Mouse (Mus musculus): ENCODE measurements around the gene Sf3a3. TPM values are rescaled to one million over a fixed set of nuclear protein-coding genes. Genes with fewer than 3 reads are reported as not detected.
A peak's percentile ranks its signal among the peaks of the same experiment; 100 is the strongest.

Gene Sf3a3
- polyA plus RNA-seq, 1 experiment from 2014 or later, result 110 TPM

GRCm38 (mm10) chr4:124738783-124739182, 24.2 kb downstream of the Sf3a3 start:
- H3K27ac ChIP-seq (replicated peaks; ENCODE audit: low read depth, low read length), result no peak overlapping the region
- 67% methylated on average over 1 of the region's 1 CpGs for WGBS
- peaks cover 1% of the 10 kb centered on the region; the same call in 1 of the 2 replicates for H3K36me3 ChIP-seq (ENCODE audit: control insufficient read depth, insufficient read depth, low read length)
- no peak overlapping the region for H3K9ac ChIP-seq (ENCODE audit: low read depth, low read length)
- ATAC-seq (ENCODE audit: low read depth), result no peak
- no peak for DNase-seq (ENCODE audit: low spot score)
- no peaks in the 10 kb centered on the region for H3K9me3 ChIP-seq (ENCODE audit: control insufficient read depth, low read length)
- H3K4me3 ChIP-seq (ENCODE audit: low read depth, low read length), result no peak overlapping the region
- H3K4me2 ChIP-seq (ENCODE audit: low read depth, low read length), result no peak overlapping the region
- peaks cover 5% of the 10 kb centered on the region for H3K4me1 ChIP-seq (ENCODE audit: control insufficient read depth, insufficient read depth, low read length)
- no peaks in the 10 kb centered on the region for H3K27me3 ChIP-seq (replicated peaks; ENCODE audit: control insufficient read depth, insufficient read depth, low read length)

GRCm38 (mm10) chr4:124741376-124742343, 27.1 kb downstream of the Sf3a3 start, which contains the start of gene Inpp5b:
Gene Inpp5b (plus strand): TSS chr4:124741850.
- Histone ChIP-seq H3K4me3 (ENCODE audit: low read depth, low read length) (peak within 1 kb of the TSS; percentile 60), H3K27ac (replicated peaks; ENCODE audit: low read depth, low read length) (no peak within 1 kb of the TSS; the same call in 1 of the 2 replicates), H3K4me2 (ENCODE audit: low read depth, low read length) (peak within 1 kb of the TSS; percentile 69), H3K9me3 (ENCODE audit: control insufficient read depth, low read length) (no peaks in the 10 kb centered on the region), H3K36me3 (ENCODE audit: control insufficient read depth, insufficient read depth, low read length) (0 out of 2 replicates have a peak, but pooled peaks cover 7% of the 10 kb centered on the region), H3K9ac (ENCODE audit: low read depth, low read length) (peak within 1 kb of the TSS; percentile 66), H3K4me1 (ENCODE audit: control insufficient read depth, insufficient read depth, low read length) (peaks cover 5% of the 10 kb centered on the region), H3K27me3 (replicated peaks; ENCODE audit: control insufficient read depth, insufficient read depth, low read length) (no peaks in the 10 kb centered on the region)
- DNase-seq (ENCODE audit: low spot score) (peak; percentile 91), ATAC-seq (ENCODE audit: low read depth) (peak; percentile 91)
- 16% methylated on average over 25 of the region's 25 CpGs for WGBS

- no peak overlapping the region for H3K9ac ChIP-seq (ENCODE audit: low read depth, low read length)
- WGBS, result 90% methylated on average over 11 of the region's 11 CpGs
Observed at GRCm38 (mm10) chr4:124742839-124743238, 28.3 kb downstream of the Sf3a3 start.

GRCm38 (mm10) chr4:124746577-124746976, 32.0 kb downstream of the Sf3a3 start:
- no peak overlapping the region for H3K27ac ChIP-seq (replicated peaks; ENCODE audit: low read depth, low read length)
- H3K27me3 ChIP-seq (replicated peaks; ENCODE audit: control insufficient read depth, insufficient read depth, low read length), result no peaks in the 10 kb centered on the region
- 81% methylated on average over 7 of the region's 7 CpGs for WGBS
- H3K4me3 ChIP-seq (ENCODE audit: low read depth, low read length), result no peak overlapping the region
- ATAC-seq (ENCODE audit: low read depth) (no peak), DNase-seq (ENCODE audit: low spot score) (no peak)
- no peak overlapping the region for H3K9ac ChIP-seq (ENCODE audit: low read depth, low read length)
- H3K4me1 ChIP-seq (ENCODE audit: control insufficient read depth, insufficient read depth, low read length), result peaks cover 5% of the 10 kb centered on the region
- H3K4me2 ChIP-seq (ENCODE audit: low read depth, low read length), result no peak overlapping the region
- H3K36me3 ChIP-seq (ENCODE audit: control insufficient read depth, insufficient read depth, low read length), result 0 out of 2 replicates have a peak, but pooled peaks cover 9% of the 10 kb centered on the region
- no peaks in the 10 kb centered on the region for H3K9me3 ChIP-seq (ENCODE audit: control insufficient read depth, low read length)

More at GRCm38 (mm10) chr4:124742839-124743238, 28.3 kb downstream of the Sf3a3 start:
- H3K4me2 ChIP-seq (ENCODE audit: low read depth, low read length), result no peak overlapping the region
- no peaks in the 10 kb centered on the region for H3K9me3 ChIP-seq (ENCODE audit: control insufficient read depth, low read length)
- H3K4me1 ChIP-seq (ENCODE audit: control insufficient read depth, insufficient read depth, low read length), result peaks cover 5% of the 10 kb centered on the region
- no peak overlapping the region for H3K4me3 ChIP-seq (ENCODE audit: low read depth, low read length)
- H3K27me3 ChIP-seq (replicated peaks; ENCODE audit: control insufficient read depth, insufficient read depth, low read length), result no peaks in the 10 kb centered on the region
- H3K27ac ChIP-seq (replicated peaks; ENCODE audit: low read depth, low read length), result no peak overlapping the region
- ATAC-seq (ENCODE audit: low read depth), result no peak
- 0 out of 2 replicates have a peak, but pooled peaks cover 9% of the 10 kb centered on the region for H3K36me3 ChIP-seq (ENCODE audit: control insufficient read depth, insufficient read depth, low read length)
- DNase-seq (ENCODE audit: low spot score), result no peak

- 0 out of 2 replicates have a peak, but pooled peaks cover 9% of the 10 kb centered on the region for H3K36me3 ChIP-seq (ENCODE audit: control insufficient read depth, insufficient read depth, low read length)
- DNase-seq (ENCODE audit: low spot score), result no peak
- ATAC-seq (ENCODE audit: low read depth), result no peak
- no peak overlapping the region for H3K4me2 ChIP-seq (ENCODE audit: low read depth, low read length)
- no peak overlapping the region for H3K4me3 ChIP-seq (ENCODE audit: low read depth, low read length)
- no peak overlapping the region for H3K27ac ChIP-seq (replicated peaks; ENCODE audit: low read depth, low read length)
- no peak overlapping the region for H3K9ac ChIP-seq (ENCODE audit: low read depth, low read length)
- H3K4me1 ChIP-seq (ENCODE audit: control insufficient read depth, insufficient read depth, low read length), result peaks cover 10% of the 10 kb centered on the region
- 57% methylated on average over 4 of the region's 4 CpGs for WGBS
- no peaks in the 10 kb centered on the region for H3K9me3 ChIP-seq (ENCODE audit: control insufficient read depth, low read length)
- no peaks in the 10 kb centered on the region for H3K27me3 ChIP-seq (replicated peaks; ENCODE audit: control insufficient read depth, insufficient read depth, low read length)
Observed at GRCm38 (mm10) chr4:124747851-124748250, 33.3 kb downstream of the Sf3a3 start.

- Histone ChIP-seq H3K9ac (ENCODE audit: low read depth, low read length) (peak overlapping the region; percentile 79), H3K27ac (replicated peaks; ENCODE audit: low read depth, low read length) (no peak overlapping the region), H3K4me3 (ENCODE audit: low read depth, low read length) (peak overlapping the region; percentile 80), H3K4me1 (ENCODE audit: control insufficient read depth, insufficient read depth, low read length) (peaks cover 10% of the 10 kb centered on the region), H3K9me3 (ENCODE audit: control insufficient read depth, low read length) (no peaks in the 10 kb centered on the region), H3K36me3 (ENCODE audit: control insufficient read depth, insufficient read depth, low read length) (0 out of 2 replicates have a peak, but pooled peaks cover 3% of the 10 kb centered on the region), H3K27me3 (replicated peaks; ENCODE audit: control insufficient read depth, insufficient read depth, low read length) (no peaks in the 10 kb centered on the region), H3K4me2 (ENCODE audit: low read depth, low read length) (peak overlapping the region; percentile 98)
- WGBS, result under 1% methylated on average over 64 of the region's 75 CpGs
- DNase-seq (ENCODE audit: low spot score) (peak; percentile 98), ATAC-seq (ENCODE audit: low read depth) (peak; percentile 100)
Observed at GRCm38 (mm10) chr4:124751300-124752250, 37.0 kb downstream of the Sf3a3 start.

- H3K27ac ChIP-seq (replicated peaks; ENCODE audit: low read depth, low read length), result no peak overlapping the region
- DNase-seq (ENCODE audit: low spot score) (peak; percentile 5), ATAC-seq (ENCODE audit: low read depth) (no peak)
- H3K9ac ChIP-seq (ENCODE audit: low read depth, low read length), result peak overlapping the region; percentile 79
- H3K9me3 ChIP-seq (ENCODE audit: control insufficient read depth, low read length), result no peaks in the 10 kb centered on the region
- H3K36me3 ChIP-seq (ENCODE audit: control insufficient read depth, insufficient read depth, low read length), result no peaks in the 10 kb centered on the region
- 16% methylated on average over 15 of the region's 15 CpGs for WGBS
- H3K4me3 ChIP-seq (ENCODE audit: low read depth, low read length), result peak overlapping the region; percentile 80
- H3K4me2 ChIP-seq (ENCODE audit: low read depth, low read length), result peak overlapping the region; percentile 98
- H3K27me3 ChIP-seq (replicated peaks; ENCODE audit: control insufficient read depth, insufficient read depth, low read length), result no peaks in the 10 kb centered on the region
- H3K4me1 ChIP-seq (ENCODE audit: control insufficient read depth, insufficient read depth, low read length), result peaks cover 10% of the 10 kb centered on the region
Observed at GRCm38 (mm10) chr4:124752281-124753199, 38.0 kb downstream of the Sf3a3 start.
